Mouse (Mus musculus) urinary bladder, postnatal 25 days (tissue): ENCODE measurements at regions not wholly inside any gene's neighbourhood (a gene's known extent, or its start where the extent isn't known, plus 50 kb on each side); places are given as distances from the start of the nearest gene placed in this dataset.

Experiments
- DNase-seq: peaks from one replicate; pipeline ENCODE4 v3.0.0; 2022; ENCODE audit warnings: low spot score

GRCm38 (mm10) chr10:110534387-110534786 lies 78.4 kb upstream of the Nav3 start:
- no peak for DNase-seq

DNA sequence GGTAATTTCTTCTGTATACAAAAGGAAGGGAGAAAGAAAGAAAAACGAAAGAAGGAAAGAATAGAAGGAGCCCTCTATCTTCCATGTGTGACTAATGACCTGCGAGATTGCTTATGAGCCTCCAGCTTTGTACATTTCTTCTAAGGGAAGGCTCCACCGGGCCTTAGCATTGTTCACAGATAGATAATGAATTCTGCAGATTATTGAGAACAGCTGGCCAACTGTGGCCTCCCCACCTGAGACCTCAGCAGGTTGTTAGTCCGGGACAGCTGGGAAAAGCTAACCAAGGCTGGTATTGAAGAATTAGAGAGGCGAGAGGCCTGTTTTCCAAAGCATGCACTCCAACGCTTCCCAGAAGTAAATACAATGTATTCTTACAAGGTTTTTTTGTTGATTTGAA lies 86.7 kb upstream of the Nav3 start:
- no peak for DNase-seq

DNA sequence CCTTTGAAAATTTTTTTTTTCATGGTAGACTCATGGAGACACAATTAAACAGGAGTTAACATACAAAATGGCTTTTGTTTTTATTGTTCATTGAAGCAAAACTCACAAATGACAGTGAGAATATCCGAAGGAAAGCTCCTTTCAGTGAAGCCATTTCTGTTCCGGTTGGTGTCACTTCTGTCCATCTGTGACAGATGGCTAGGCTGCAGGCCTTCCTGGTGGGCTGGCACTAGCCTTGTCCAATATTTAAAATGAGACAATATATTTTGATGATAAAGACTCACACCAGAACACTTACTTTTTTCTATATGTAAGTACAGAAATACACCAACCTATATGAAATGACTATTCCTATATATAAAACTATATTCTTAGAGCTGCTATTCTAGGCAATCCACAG lies 92.4 kb upstream of the Nav3 start:
- DNase-seq: no peak

- no peak for DNase-seq
Measured at GRCm38 (mm10) chr10:110553954-110554353, 98.0 kb upstream of the Nav3 start.

DNA sequence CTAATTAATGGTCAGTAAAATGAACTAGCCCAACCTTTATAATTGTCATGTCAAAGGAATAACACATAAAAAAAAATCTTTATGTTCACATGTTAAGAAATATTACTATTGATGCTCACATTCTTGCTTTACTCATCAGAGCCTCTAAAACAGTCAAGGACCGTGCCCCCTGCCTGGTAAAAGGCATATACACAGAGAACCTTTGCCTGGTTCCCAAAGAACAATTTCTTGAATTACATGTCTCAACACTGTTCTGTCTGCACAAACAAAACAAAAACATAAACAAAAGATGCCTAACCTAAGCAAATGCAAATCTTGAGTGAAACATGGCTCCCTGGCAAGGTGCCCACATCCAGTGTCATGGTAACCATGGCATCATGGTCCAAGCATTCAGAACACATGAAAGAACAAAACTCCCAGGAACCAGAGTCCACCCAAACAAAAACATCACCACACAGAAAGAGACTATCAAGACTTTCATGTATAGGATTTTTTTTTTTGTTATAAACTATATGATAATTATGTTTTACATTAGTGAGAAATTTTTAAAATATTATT lies 100.4 kb upstream of the Nav3 start:
- DNase-seq: no peak

DNA sequence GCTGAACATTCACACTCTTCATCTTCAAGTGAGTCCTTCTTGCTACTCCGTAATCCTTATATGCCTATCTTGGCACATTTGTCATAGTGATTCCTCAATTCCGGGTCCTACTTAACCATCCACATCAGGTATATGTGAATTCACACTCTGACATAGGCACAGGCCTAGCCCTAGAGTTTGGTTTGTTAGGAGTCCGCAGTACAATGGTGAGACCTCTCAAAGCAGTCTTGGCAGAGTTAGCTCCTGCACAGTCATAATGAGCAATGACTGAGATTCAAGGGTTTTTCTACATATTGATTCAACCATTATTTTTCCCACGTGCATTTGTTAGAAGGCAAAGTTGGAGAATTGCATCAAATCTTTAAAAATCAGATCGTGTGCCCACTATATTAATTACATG lies 107.1 kb upstream of the Nav3 start:
- no peak for DNase-seq

DNA sequence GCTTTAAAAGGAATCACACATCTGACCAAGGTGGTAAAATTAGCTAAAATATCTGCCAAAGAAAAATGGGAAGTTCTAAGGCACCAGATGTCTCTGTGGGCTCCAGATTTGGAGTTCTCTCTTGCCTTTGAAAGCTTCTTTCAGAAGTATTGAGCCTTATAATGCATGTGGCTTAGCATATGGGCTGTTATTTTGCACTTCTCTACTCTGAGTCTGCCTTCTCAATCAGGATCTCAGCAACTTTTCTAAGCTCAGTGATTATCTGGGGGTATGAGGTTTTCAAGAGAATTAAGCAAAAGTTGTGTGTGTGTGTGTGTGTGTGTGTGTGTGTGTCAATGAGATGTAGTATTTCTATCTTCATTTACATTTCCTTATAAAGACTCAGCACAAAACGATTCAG lies 107.6 kb upstream of the Nav3 start:
- no peak for DNase-seq

DNA sequence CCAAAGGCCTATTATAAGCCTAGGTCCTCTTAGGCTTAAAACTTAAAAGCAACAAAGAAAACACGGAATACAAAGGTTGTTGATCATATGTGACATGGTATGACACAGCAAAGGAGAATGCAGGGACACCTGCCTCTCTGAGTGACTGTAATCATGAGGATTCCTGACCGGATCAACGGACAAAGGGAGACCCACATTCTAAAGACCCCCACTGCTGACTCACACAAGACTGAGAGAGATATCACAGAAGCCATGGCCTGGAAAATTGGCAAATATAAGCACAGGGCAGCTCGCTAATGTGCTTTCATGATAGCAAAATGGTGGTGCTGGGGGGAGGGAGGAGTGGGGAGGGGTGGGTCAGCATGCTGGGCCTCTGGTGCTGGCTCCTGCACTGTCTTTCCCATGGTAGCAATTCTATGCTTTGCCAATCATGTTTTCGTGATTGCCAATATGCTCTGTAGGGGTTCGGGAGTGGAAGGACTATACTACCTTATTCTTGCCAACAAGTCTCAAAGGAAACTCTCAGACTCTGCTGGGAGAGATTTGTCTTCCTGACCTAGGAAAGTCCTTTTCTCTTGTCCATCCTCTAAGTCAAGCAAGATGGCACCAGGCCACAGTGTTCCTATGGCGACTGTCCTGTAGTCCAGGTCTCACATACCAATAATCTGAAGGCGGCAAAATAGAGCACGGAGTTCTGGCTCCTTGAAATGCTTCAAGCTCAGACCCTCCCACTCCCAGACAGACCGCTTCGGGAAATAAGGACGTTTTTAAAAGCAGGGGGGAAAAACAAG lies 110.5 kb upstream of the Nav3 start:
- no peak for DNase-seq

DNA sequence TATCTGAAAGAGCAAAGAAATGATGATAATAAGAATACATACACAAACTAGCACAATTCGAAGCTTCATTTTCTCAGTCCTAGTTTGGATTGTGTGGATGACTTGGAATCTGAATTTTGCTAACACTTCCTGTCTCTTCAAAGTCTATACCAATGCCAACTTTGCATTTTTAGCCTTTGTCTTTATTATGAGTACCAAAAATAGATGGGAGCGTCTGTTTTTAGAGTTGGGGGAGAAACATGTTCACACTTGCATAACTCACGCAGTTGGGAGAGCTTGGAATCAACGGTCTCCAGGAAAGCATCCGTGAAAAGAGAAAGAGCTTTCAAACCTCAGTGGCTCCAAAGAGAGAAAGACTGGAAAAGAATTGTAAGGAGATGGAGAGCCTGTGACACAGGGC lies 114.5 kb upstream of the Nav3 start:
- DNase-seq: no peak

- DNase-seq: no peak
Measured at GRCm38 (mm10) chr10:110571179-110571578, 115.2 kb upstream of the Nav3 start.

- no peak for DNase-seq
Measured at GRCm38 (mm10) chr10:110573530-110573929, 117.5 kb upstream of the Nav3 start.

DNA sequence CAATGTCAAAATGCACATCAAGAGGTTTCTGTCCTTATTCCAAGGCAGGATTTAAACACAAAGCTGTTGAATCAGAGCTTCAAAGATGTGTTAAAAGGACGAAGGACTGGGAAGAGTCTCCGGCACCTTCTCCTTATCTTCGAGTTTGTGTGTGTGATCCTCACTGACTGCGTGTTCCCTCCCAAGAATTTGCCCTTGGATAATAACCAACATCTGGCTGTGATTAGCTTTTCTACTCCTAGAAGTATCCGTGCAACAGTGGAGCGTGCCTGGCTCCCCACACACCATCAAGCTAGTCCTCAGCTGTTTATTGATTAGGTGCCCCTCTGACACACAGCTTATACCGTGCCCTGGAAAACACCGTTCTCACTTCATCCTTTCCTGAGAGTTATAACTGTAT lies 130.0 kb upstream of the Nav3 start:
- DNase-seq: no peak

DNA sequence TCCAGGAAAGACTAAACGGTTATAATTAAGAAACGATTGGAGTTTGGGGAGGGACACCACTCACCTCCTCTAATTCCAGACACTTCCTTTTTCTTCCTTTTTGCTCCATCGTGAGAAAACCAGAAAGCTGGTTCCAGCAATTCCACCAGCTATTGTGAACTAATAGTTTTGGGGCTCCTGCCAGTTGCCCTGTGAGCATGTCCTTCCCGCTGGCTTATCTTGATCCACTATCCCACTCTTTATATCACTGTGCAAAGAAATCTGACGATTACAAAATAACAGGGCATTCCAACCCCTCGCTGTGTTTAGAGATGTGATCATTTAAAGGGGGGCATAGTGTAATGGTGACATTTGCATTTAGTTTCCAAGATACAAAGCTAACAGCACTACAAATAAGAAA lies 130.5 kb upstream of the Nav3 start:
- no peak for DNase-seq

DNA sequence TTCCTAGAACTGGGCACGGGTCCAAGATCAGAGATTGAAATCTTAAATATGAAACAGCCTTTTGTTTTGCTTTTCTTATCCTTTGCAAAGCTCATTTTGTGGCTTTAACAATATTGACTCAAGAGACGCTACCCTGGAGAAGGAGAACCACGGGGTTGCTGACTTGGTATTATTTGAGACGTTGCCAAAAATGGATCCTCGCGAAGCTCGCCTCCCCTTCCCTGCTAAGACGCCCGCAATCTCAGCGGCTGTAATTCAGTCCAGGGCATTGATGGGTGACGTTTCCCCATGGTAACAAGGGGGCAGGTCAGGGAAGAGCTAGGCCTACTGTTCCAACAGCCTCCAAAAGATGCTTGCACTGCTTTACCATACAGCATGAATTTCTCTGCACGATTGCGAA lies 131.5 kb upstream of the Nav3 start:
- no peak for DNase-seq

DNA sequence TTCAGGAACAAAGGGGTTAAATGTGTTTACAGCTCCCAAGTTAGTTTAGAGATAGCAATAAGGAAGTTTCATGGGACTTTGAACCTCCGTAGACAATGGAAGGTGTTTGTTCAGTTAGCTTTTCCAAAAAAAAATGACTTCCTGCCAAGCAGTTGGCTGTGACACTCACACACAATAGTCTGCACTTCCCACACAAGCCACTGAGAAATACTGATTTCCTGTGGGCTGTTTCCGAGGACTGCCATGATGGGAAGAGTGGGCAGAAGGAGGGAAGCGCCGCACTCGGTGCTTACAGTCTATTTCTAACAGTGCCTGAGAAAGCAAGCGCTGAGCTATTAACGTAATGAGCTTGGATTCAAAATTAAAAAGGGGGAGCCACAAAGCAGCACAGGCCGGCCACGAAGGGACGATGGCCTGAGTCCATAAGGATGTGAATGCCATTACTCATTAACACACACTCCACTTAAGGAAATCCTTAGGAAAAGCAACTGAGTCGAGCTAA lies 144.4 kb upstream of the Nav3 start:
- DNase-seq: no peak

- no peak for DNase-seq
Measured at GRCm38 (mm10) chr10:110610336-110610735, 134.9 kb upstream of the E2f7 start.

GRCm38 (mm10) chr10:110617004-110617403 lies 128.2 kb upstream of the E2f7 start:
- DNase-seq: no peak

DNA sequence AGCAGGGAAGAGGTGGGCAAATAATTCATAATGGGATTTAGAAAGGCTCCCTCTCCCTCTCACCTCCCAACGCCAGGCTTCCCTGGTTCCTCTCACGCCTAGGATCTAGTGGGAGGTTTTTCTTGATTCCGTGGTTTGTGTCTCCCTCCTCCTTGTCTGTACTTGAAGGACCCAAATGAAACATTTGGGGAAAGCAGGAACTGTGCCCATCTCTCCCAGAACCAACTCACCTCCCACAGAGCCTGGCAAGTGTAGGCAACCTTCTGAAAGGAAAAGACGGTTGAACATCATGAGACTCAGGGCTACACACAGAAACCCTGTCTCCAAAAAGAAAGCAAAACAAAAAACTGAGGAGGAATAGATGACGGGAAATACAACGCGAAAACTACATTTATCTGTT lies 126.0 kb upstream of the E2f7 start:
- DNase-seq: no peak

DNA sequence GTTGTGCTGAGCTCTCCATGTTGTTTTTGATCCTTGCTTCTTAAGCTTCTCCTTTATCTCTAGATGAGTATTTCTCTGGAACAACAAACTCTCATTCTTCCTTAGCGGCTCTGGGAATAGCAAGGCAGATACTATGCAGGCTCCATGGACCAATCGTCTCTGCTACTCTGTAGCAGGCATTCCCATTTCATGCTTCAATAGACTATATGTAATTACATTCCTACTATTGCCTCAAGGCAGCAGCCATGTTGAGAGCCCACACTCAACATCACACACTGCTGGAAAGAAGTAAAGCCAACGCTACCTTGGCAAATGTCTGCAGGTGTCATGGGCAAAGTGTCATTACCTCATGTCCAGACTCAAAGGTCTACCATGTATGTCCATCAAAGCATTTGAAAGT lies 119.6 kb upstream of the E2f7 start:
- DNase-seq: no peak

DNA sequence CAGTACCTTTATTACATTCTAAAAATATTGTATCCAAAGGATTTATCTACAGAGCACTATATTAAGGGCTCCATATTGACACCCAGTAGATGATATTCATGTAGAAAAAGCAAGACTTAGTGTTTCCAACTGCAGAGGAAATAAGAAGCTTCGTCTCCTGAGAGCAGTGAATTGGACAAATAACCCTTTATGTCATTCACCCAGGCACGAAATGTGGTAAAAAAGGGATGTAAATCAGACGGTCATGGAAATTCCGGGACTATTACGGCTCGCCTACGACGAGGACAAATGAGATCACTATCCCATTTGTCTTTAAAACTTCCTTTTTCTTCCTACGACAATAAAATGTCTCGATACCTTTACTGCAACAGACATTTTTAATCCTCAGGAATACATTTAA lies 104.8 kb upstream of the E2f7 start:
- no peak for DNase-seq

DNA sequence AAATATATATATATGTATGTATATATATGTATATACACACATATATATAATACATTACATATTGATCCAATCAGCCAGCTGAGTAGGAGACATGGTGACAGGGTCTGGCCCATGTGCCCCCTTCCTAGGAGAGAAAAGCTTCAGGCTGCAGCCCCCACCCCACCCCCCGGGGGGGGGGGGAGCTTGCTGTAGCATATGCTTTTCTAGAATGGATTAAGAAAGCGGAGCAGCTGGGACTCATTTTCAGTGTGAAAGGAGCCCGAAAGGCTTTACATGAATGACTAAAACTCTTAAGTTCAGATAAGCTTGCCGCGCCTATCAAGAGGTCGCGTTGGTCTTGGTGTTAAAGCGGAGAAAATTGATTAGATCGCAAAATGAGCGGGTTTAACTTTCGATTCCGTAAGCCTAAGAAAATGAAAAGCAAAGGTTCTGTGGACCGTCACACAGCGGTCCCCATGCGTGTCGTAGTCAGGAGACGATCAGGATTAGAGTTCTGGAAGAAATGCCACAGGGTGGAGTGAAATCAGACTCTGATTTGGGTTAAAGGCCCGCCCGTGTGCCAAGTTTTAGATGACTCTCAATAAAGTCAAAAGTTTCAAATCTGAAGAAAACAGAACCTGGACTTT lies 103.1 kb upstream of the E2f7 start:
- DNase-seq: no peak

DNA sequence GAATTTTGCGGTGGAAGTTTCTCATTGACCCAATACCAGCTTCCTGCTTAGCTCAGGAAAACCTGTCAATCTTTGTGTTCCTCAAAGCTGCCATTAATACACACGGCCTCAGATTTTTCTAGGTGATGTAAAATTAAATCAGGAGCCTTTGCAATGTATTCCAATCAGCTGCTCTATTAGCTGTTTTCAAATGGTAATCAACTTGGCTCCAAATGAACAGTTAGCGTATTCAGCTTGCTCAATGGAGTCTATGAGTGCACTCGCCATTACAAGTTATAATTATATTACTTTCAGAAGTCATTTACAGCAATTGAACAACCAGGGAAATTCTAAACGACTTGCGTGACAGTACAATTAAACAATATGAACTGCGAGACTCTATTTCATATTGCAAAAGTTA lies 97.6 kb upstream of the E2f7 start:
- no peak for DNase-seq

GRCm38 (mm10) chr10:110650107-110650506 lies 95.1 kb upstream of the E2f7 start:
- DNase-seq: no peak

GRCm38 (mm10) chr10:110650851-110651250 lies 94.4 kb upstream of the E2f7 start:
- no peak for DNase-seq
